Mouse (Mus musculus) heart, postnatal 0 days (tissue): ENCODE results near the gene Fat2. TPM values are rescaled to one million over a fixed set of nuclear protein-coding genes. Genes with fewer than 3 reads are reported as not detected.

Experiments used
- ATAC-seq: fragments of 200-750 bp; cut with Nextera tagmentation; 2 replicates; pipeline ENCODE4 v1.8.0; 2017; ENCODE audit warnings: low read depth, moderate number of reproducible peaks, moderate library complexity; ENCODE audit not compliant: insufficient read depth
- DNase-seq: peaks from one replicate; pipeline ENCODE4 v3.0.0-alpha.2; 2016; ENCODE audit warnings: low spot score
- H3K27ac ChIP-seq: fragments of 300-500 bp; sonication (generic); 2 replicates; pipeline ENCODE4 v1.5.1; 2014; ENCODE audit warnings: low read depth, mild to moderate bottlenecking
- H3K27me3 ChIP-seq: fragments of 300-500 bp; sonication (generic); 2 replicates; pipeline ENCODE4 v1.6.1; 2014; ENCODE audit warnings: low read length, mixed read lengths; ENCODE audit not compliant: control insufficient read depth, insufficient read depth
- H3K36me3 ChIP-seq: fragments of 300-500 bp; sonication (generic); replicated peaks from 2 replicates; pipeline ENCODE4 v1.6.1; 2014; ENCODE audit warnings: low read length, mixed read lengths; ENCODE audit not compliant: control insufficient read depth, insufficient read depth
- H3K4me1 ChIP-seq: fragments of 300-500 bp; sonication (generic); 2 replicates; pipeline ENCODE4 v1.6.1; 2014; ENCODE audit warnings: antibody characterized with exemption; ENCODE audit not compliant: control insufficient read depth, insufficient read depth
- H3K4me2 ChIP-seq: fragments of 300-500 bp; sonication (generic); 2 replicates; pipeline ENCODE4 v1.6.1; 2014; ENCODE audit warnings: low read depth, mild to moderate bottlenecking, low read length, moderate library complexity
- H3K4me3 ChIP-seq: fragments of 300-500 bp; sonication (generic); 2 replicates; pipeline ENCODE4 v1.5.1; 2014; ENCODE audit warnings: low read depth, low read length
- H3K9ac ChIP-seq: fragments of 300-500 bp; sonication (generic); replicated peaks from 2 replicates; pipeline ENCODE4 v1.6.1; 2014; ENCODE audit warnings: low read depth, low read length, mixed read lengths
- H3K9me3 ChIP-seq: fragments of 300-500 bp; sonication (generic); replicated peaks from 2 replicates; pipeline ENCODE4 v1.6.1; 2016; ENCODE audit warnings: low read length; ENCODE audit not compliant: control insufficient read depth
- CTCF ChIP-seq: IDR thresholded peaks from 2 replicates; pipeline ENCODE4 v1.5.1; 2016; ENCODE audit warnings: antibody characterized with exemption, control low read depth, low read depth
- EP300 ChIP-seq: IDR thresholded peaks from 2 replicates; pipeline ENCODE4 v1.6.1; 2016; ENCODE audit warnings: antibody characterized with exemption, low read depth
- WGBS: fragments of 180-500 bp; shearing (Covaris S2); extraction: QIAGEN DNeasy Blood & Tissue Kit; methylation state at CpG from one replicate; pipeline ENCODE4 v1.1.7; 2014; 5-methylcytosine and 5-hydroxymethylcytosine counted together
- polyA plus RNA-seq: library from polyadenylated mRNA; unstranded; fragments of >200 nt; fragmentation: Nextera tagmentation; extraction: Ambion mirVana; gene quantifications from 2 replicates; pipeline ENCODE4 v1.2.1, GENCODE M21; 2015
- total RNA-seq: library from RNA; depleted of rRNA; stranded (reverse); fragments of >200 nt; gene quantifications from 2 replicates; pipeline ENCODE4 v1.2.3, GENCODE M21; 2014; ENCODE audit warnings: low replicate concordance

The Fat2 gene
- total and polyA plus RNA-seq, 2 experiments from 2014 or later: 0.01 to 1.1 TPM

GRCm38 (mm10) chr11:55373373-55373772, 37.0 kb upstream of the Fat2 start:
- Histone ChIP-seq H3K9me3 (no peaks in the 10 kb centered on the region), H3K27ac (no peak overlapping the region), H3K36me3 (no peaks in the 10 kb centered on the region), H3K27me3 (peaks cover 5% of the 10 kb centered on the region; the same call in 1 of the 2 replicates), H3K4me2 (no peak overlapping the region), H3K4me1 (peaks cover 4% of the 10 kb centered on the region; the same call in 1 of the 2 replicates), H3K4me3 (no peak overlapping the region), H3K9ac (no peak overlapping the region)
- WGBS: 81% methylated on average over 12 of the region's 12 CpGs
- no peak for TF ChIP-seq EP300
- no peak for TF ChIP-seq CTCF
- ATAC-seq (no peak), DNase-seq (no peak)

GRCm38 (mm10) chr11:55372001-55372400, 35.6 kb upstream of the Fat2 start:
- H3K9me3 ChIP-seq: no peaks in the 10 kb centered on the region
- H3K27ac ChIP-seq: no peak overlapping the region
- TF ChIP-seq EP300 (no peak), CTCF (no peak)
- no peaks in the 10 kb centered on the region for H3K36me3 ChIP-seq
- no peak overlapping the region for H3K9ac ChIP-seq
- H3K4me1 ChIP-seq: no peaks in the 10 kb centered on the region
- WGBS: 66% methylated on average over 6 of the region's 6 CpGs
- H3K27me3 ChIP-seq: peaks cover 5% of the 10 kb centered on the region; the same call in 1 of the 2 replicates
- H3K4me2 ChIP-seq: no peak overlapping the region
- no peak for DNase-seq
- no peak for ATAC-seq
- no peak overlapping the region for H3K4me3 ChIP-seq

GRCm38 (mm10) chr11:55369093-55369471, 32.7 kb upstream of the Fat2 start:
- no peak overlapping the region for H3K9ac ChIP-seq
- TF ChIP-seq CTCF (no peak), EP300 (no peak)
- H3K27ac ChIP-seq: peak overlapping the region; percentile 64
- DNase-seq (peak; percentile 64), ATAC-seq (peak; percentile 62)
- no peak overlapping the region for H3K4me3 ChIP-seq
- H3K36me3 ChIP-seq: no peaks in the 10 kb centered on the region
- H3K27me3 ChIP-seq: peaks cover 5% of the 10 kb centered on the region; the same call in 1 of the 2 replicates
- 0 out of 2 replicates have a peak, but pooled peaks cover 4% of the 10 kb centered on the region for H3K4me1 ChIP-seq
- no peak overlapping the region for H3K4me2 ChIP-seq
- no peaks in the 10 kb centered on the region for H3K9me3 ChIP-seq
- 29% methylated on average over 6 of the region's 6 CpGs for WGBS

- H3K36me3 ChIP-seq: no peaks in the 10 kb centered on the region
- 69% methylated on average over 4 of the region's 4 CpGs for WGBS
- H3K4me3 ChIP-seq: no peak overlapping the region
- ATAC-seq: peak; percentile 36; the same call in 1 of the 2 replicates
- 0 out of 2 replicates have a peak, but pooled peaks cover 4% of the 10 kb centered on the region for H3K4me1 ChIP-seq
- peaks cover 3% of the 10 kb centered on the region; the same call in 1 of the 2 replicates for H3K27me3 ChIP-seq
- peak overlapping the region; percentile 64 for H3K27ac ChIP-seq
- H3K9me3 ChIP-seq: no peaks in the 10 kb centered on the region
- no peak overlapping the region for H3K9ac ChIP-seq
- H3K4me2 ChIP-seq: no peak overlapping the region
- no peak for DNase-seq
- no peak for TF ChIP-seq EP300
- TF ChIP-seq CTCF: no peak
These were observed 32.2 kb upstream of the Fat2 start for GRCm38 (mm10) chr11:55368388-55369092.

- H3K36me3 ChIP-seq: no peaks in the 10 kb centered on the region
- 0 out of 2 replicates have a peak, but pooled peaks cover 4% of the 10 kb centered on the region for H3K4me1 ChIP-seq
- TF ChIP-seq EP300 (no peak), CTCF (no peak)
- no peaks in the 10 kb centered on the region for H3K9me3 ChIP-seq
- no peak overlapping the region for H3K9ac ChIP-seq
- no peaks in the 10 kb centered on the region for H3K27me3 ChIP-seq
- WGBS: 86% methylated on average over 10 of the region's 10 CpGs
- H3K27ac ChIP-seq: no peak overlapping the region
- no peak overlapping the region for H3K4me3 ChIP-seq
- no peak overlapping the region for H3K4me2 ChIP-seq
- no peak for DNase-seq
- ATAC-seq: no peak
These were observed 31.4 kb upstream of the Fat2 start for GRCm38 (mm10) chr11:55367783-55368182.
